Mouse (Mus musculus) heart, postnatal 14 days (tissue): ENCODE results near the gene Gm29776. TPM values are rescaled to one million over a fixed set of nuclear protein-coding genes. Genes with fewer than 3 reads are reported as not detected.

Source experiments
- DNase-seq, 2 experiments: peaks; one replicate each; pipeline ENCODE4 v3.0.0; 2021 to 2022
- intact Hi-C: fragments of 180-260 bp; cut with DNase I; formaldehyde crosslinking; loops from one replicate; pipeline ENCODE4 v1.15.1; 2025
- microRNA-seq, 2 experiments: library from miRNA; unstranded; fragments of <30 nt; microRNA quantifications; one replicate each; pipeline ENCODE4 v1.2.0; 2021 to 2022
- total RNA-seq, 2 experiments: library from RNA; stranded (reverse); gene quantifications; 2 replicates each; pipeline ENCODE4 v1.2.3; 2021

The Gm29776 gene
- total RNA-seq, 2 experiments from 2014 or later, result not detected

- DNase-seq, result no peak
- intact Hi-C loops, result loop anchor here (2.0 kb wide), 1 partner anchor 41 kb away; no protein-coding TSS in a partner anchor
These were observed 38.6 kb downstream of the Gm29776 start for GRCm38 (mm10) chr14:54660009-54660408.

- intact Hi-C loops, result loop anchor here (5.0 kb wide), 1 partner anchor 34 kb away; the partner anchor contains the start of genes 1700123O20Rik and Acin1
- peak; percentile 82 to 87 for DNase-seq
These were observed 45.1 kb downstream of the Gm29776 start for GRCm38 (mm10) chr14:54653496-54653895.

GRCm38 (mm10) chr14:54652787-54653186, 45.8 kb downstream of the Gm29776 start:
- no peak for DNase-seq
- intact Hi-C loops, result loop anchor here (5.0 kb wide), 1 partner anchor 35 kb away; the partner anchor contains the start of genes 1700123O20Rik and Acin1

GRCm38 (mm10) chr14:54651556-54651955, 47.1 kb downstream of the Gm29776 start:
- intact Hi-C loops, result loop anchor here (2.0 to 5.0 kb wide), 2 partner anchors 36 to 49 kb away; partner anchors contain the start of genes 1700123O20Rik and Acin1
- DNase-seq, result no peak

- peak; percentile 81 to 89 for DNase-seq
- intact Hi-C loops, result loop anchor here (2.0 to 5.0 kb wide), 2 partner anchors 36 to 50 kb away; partner anchors contain the start of genes 1700123O20Rik and Acin1
These were observed 47.8 kb downstream of the Gm29776 start for GRCm38 (mm10) chr14:54650621-54651454.

- DNase-seq, result no peak
- intact Hi-C loops, result loop anchor here (10.0 kb wide), 1 partner anchor 583 kb away; no protein-coding TSS in a partner anchor
These were observed 50.7 kb downstream of the Gm29776 start for GRCm38 (mm10) chr14:54647900-54648299.

- DNase-seq, result no peak
- intact Hi-C loops, result loop anchor here (10.0 kb wide), 1 partner anchor 582 kb away; no protein-coding TSS in a partner anchor
These were observed 51.6 kb downstream of the Gm29776 start for GRCm38 (mm10) chr14:54646898-54647636.

GRCm38 (mm10) chr14:54646455-54646854, 52.2 kb downstream of the Gm29776 start:
- no peak for DNase-seq
- intact Hi-C loops, result loop anchor here (10.0 kb wide), 1 partner anchor 582 kb away; no protein-coding TSS in a partner anchor

- intact Hi-C loops, result loop anchor here (5.0 to 10.0 kb wide), 3 partner anchors 37 to 579 kb away; partner anchors contain the start of gene 4931414P19Rik
- DNase-seq, result no peak
These were observed 54.3 kb downstream of the Gm29776 start for GRCm38 (mm10) chr14:54644294-54644693.

GRCm38 (mm10) chr14:54643011-54643410, 55.6 kb downstream of the Gm29776 start:
- no peak for DNase-seq
- intact Hi-C loops, result loop anchor here (2.0 to 10.0 kb wide), 4 partner anchors 36 to 578 kb away; partner anchors contain the start of gene 4931414P19Rik

Small RNA genes within 50 kb of the gene (microRNA-seq; reads per million reads assigned to microRNA genes)
- 0.27 to 0.36 reads per million in 2 experiments for gene Mir6948

Other genes with a start within 250 kb of the Gm29776 start
- gene Lrp10, start 234.7 kb downstream of the Gm29776 start, total RNA-seq, result 10 to 100 TPM; 63.2 to 65.6 TPM
- not detected for gene Rem2, start 222.7 kb downstream of the Gm29776 start, total RNA-seq
- 10 to 100 TPM; 26.9 to 29.2 TPM for gene Prmt5, start 181.3 kb downstream of the Gm29776 start, total RNA-seq
- 1 to 10 TPM; 5.2 to 6.1 TPM for gene Haus4, start 144.2 kb downstream of the Gm29776 start, total RNA-seq
- 10 to 100 TPM; 10.2 to 10.7 TPM for gene Ajuba, start 121.3 kb downstream of the Gm29776 start, total RNA-seq
- gene 4931414P19Rik, start 92.8 kb downstream of the Gm29776 start, total RNA-seq, result 1 to 10 TPM; 5.0 to 6.0 TPM
- gene Psmb5, start 80.8 kb downstream of the Gm29776 start, total RNA-seq, result 100 to 1,000 TPM; 186 to 196 TPM
- gene Psmb11, start 77.4 kb downstream of the Gm29776 start, total RNA-seq, result 1 to 10 TPM in 1 of 2 experiments, not detected in 1; 1.1 TPM
- not detected for gene Gm17606, start 57.9 kb downstream of the Gm29776 start, total RNA-seq
- gene Cdh24, start 57.5 kb downstream of the Gm29776 start, total RNA-seq, result 1 to 10 TPM; 1.1 to 1.6 TPM
- gene 1700123O20Rik, start 12.6 kb downstream of the Gm29776 start, total RNA-seq, result 10 to 100 TPM; 17.2 to 18.6 TPM
- 100 to 1,000 TPM; 105 to 106 TPM for gene Acin1, start 11.9 kb downstream of the Gm29776 start, total RNA-seq
- gene Cebpe, start 13.3 kb upstream of the Gm29776 start, total RNA-seq, result not detected
- gene Slc7a8, start 83.1 kb upstream of the Gm29776 start, total RNA-seq, result 1 to 10 TPM; 3.2 to 3.7 TPM
- gene Rnf212b, start 115.3 kb upstream of the Gm29776 start, total RNA-seq, result not detected
- 1 to 10 TPM; 6.7 to 8.6 TPM for gene Homez, start 172.1 kb upstream of the Gm29776 start, total RNA-seq
- 1 to 10 TPM; 2.8 to 5.2 TPM for gene Ppp1r3e, start 178.7 kb upstream of the Gm29776 start, total RNA-seq
- gene Bcl2l2, start 184.5 kb upstream of the Gm29776 start, total RNA-seq, result 10 to 100 TPM; 35.1 to 39.2 TPM
- 1 to 10 TPM; 4.1 to 8.1 TPM for gene Gm20521, start 184.6 kb upstream of the Gm29776 start, total RNA-seq
- gene Pabpn1, start 193.7 kb upstream of the Gm29776 start, total RNA-seq, result 10 to 100 TPM; 66.9 to 77.6 TPM
- gene Slc22a17, start 214.3 kb upstream of the Gm29776 start, total RNA-seq, result 1 to 10 TPM; 3.4 to 5.6 TPM
- 1 to 10 TPM; 4.1 to 4.6 TPM for gene Efs, start 227.3 kb upstream of the Gm29776 start, total RNA-seq
- gene Il25, start 233.9 kb upstream of the Gm29776 start, total RNA-seq, result not detected
- under 1 TPM; 0.49 to 0.60 TPM for gene Cmtm5, start 237.4 kb upstream of the Gm29776 start, total RNA-seq